Mouse (Mus musculus): Measurements from ENCODE around the gene Ggact. TPM values are rescaled to one million over a fixed set of nuclear protein-coding genes. Genes with fewer than 3 reads are reported as not detected.

The Ggact gene
- polyA plus RNA-seq, 1 experiment from 2014 or later: 50.4 TPM

- H3K9me3 ChIP-seq (ENCODE audit: control insufficient read depth, low read length): no peaks in the 10 kb centered on the region
- no peak overlapping the region for H3K4me2 ChIP-seq (ENCODE audit: low read depth, low read length)
Observed at GRCm38 (mm10) chr14:122823791-122824190, 89.8 kb downstream of the Ggact start.

DNA sequence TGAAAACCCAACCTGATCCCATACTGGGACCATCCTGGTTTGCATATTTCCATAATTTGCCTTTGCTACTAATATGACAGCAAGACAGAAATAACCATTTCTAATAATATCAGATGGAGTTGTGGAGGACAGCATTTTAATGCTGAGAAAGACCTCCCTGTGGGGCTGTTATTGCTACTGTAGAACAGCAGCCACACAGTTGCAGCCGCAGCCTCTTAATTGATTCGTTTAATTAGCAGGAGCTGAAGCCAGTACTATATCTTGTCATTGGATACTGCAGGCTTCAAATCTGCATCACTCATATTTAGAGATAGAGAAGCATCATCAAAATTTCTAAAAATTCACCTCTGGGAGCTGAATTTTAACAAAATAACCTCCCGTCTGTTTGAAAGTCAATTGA, 92.6 kb downstream of the Ggact start:
- no peaks in the 10 kb centered on the region for H3K36me3 ChIP-seq (ENCODE audit: control insufficient read depth, insufficient read depth, low read length)
- H3K9ac ChIP-seq (ENCODE audit: low read depth, low read length): no peak overlapping the region
- no peak overlapping the region for H3K27ac ChIP-seq (ENCODE audit: low read length)
- no peak overlapping the region for H3K4me2 ChIP-seq (ENCODE audit: low read depth, low read length)
- no peaks in the 10 kb centered on the region for H3K9me3 ChIP-seq (ENCODE audit: control insufficient read depth, low read length)
- H3K4me1 ChIP-seq (ENCODE audit: control insufficient read depth, insufficient read depth, low read length): no peaks in the 10 kb centered on the region
- ATAC-seq: no peak
- H3K27me3 ChIP-seq (replicated peaks; ENCODE audit: control insufficient read depth, insufficient read depth, low read length): no peaks in the 10 kb centered on the region
- H3K4me3 ChIP-seq (ENCODE audit: low read length): no peak overlapping the region
- 85% methylated on average over 3 of the region's 3 CpGs for WGBS

More at GRCm38 (mm10) chr14:122823791-122824190, 89.8 kb downstream of the Ggact start:
- no peak overlapping the region for H3K27ac ChIP-seq (ENCODE audit: low read length)
- 58% methylated on average over 2 of the region's 2 CpGs for WGBS
- H3K27me3 ChIP-seq (replicated peaks; ENCODE audit: control insufficient read depth, insufficient read depth, low read length): no peaks in the 10 kb centered on the region
- H3K4me3 ChIP-seq (ENCODE audit: low read length): no peak overlapping the region
- no peaks in the 10 kb centered on the region for H3K4me1 ChIP-seq (ENCODE audit: control insufficient read depth, insufficient read depth, low read length)
- H3K36me3 ChIP-seq (ENCODE audit: control insufficient read depth, insufficient read depth, low read length): no peaks in the 10 kb centered on the region
- no peak for ATAC-seq
- no peak overlapping the region for H3K9ac ChIP-seq (ENCODE audit: low read depth, low read length)

DNA sequence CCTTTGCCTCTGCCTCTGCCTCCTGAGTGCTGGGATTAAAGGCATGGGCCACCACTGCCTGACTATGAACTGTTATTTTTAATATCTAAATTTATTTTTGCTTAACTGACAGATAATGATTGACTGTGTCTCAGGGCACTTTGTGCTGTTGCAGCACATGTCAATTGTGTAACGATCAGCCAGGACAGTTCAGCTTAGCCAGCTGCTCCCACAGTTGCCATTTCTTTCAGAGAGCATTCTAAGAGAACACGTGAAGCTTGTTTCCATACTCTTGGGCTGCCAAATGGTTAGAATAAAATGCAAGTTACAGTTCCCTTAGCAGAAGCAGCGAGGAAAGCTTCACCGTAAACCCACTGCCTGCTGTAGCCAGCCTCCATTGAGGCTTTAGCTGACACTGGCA, 113.3 kb downstream of the Ggact start:
- Histone ChIP-seq H3K4me3 (ENCODE audit: low read length) (no peak overlapping the region), H3K36me3 (ENCODE audit: control insufficient read depth, insufficient read depth, low read length) (no peaks in the 10 kb centered on the region), H3K27me3 (replicated peaks; ENCODE audit: control insufficient read depth, insufficient read depth, low read length) (no peaks in the 10 kb centered on the region), H3K9me3 (ENCODE audit: control insufficient read depth, low read length) (no peaks in the 10 kb centered on the region), H3K4me1 (ENCODE audit: control insufficient read depth, insufficient read depth, low read length) (no peaks in the 10 kb centered on the region), H3K9ac (ENCODE audit: low read depth, low read length) (no peak overlapping the region), H3K4me2 (ENCODE audit: low read depth, low read length) (no peak overlapping the region), H3K27ac (ENCODE audit: low read length) (no peak overlapping the region)
- 83% methylated on average over 4 of the region's 4 CpGs for WGBS
- ATAC-seq: no peak

- H3K4me1 ChIP-seq (ENCODE audit: control insufficient read depth, insufficient read depth, low read length): no peaks in the 10 kb centered on the region
- H3K9me3 ChIP-seq (ENCODE audit: control insufficient read depth, low read length): no peaks in the 10 kb centered on the region
- no peaks in the 10 kb centered on the region for H3K36me3 ChIP-seq (ENCODE audit: control insufficient read depth, insufficient read depth, low read length)
- H3K4me3 ChIP-seq (ENCODE audit: low read length): no peak overlapping the region
- no peak overlapping the region for H3K27ac ChIP-seq (ENCODE audit: low read length)
- no peak for ATAC-seq
- H3K9ac ChIP-seq (ENCODE audit: low read depth, low read length): no peak overlapping the region
- no peak overlapping the region for H3K4me2 ChIP-seq (ENCODE audit: low read depth, low read length)
- 72% methylated on average over 4 of the region's 4 CpGs for WGBS
- H3K27me3 ChIP-seq (replicated peaks; ENCODE audit: control insufficient read depth, insufficient read depth, low read length): no peaks in the 10 kb centered on the region
Observed at GRCm38 (mm10) chr14:122793368-122793767, 120.2 kb downstream of the Ggact start.

DNA sequence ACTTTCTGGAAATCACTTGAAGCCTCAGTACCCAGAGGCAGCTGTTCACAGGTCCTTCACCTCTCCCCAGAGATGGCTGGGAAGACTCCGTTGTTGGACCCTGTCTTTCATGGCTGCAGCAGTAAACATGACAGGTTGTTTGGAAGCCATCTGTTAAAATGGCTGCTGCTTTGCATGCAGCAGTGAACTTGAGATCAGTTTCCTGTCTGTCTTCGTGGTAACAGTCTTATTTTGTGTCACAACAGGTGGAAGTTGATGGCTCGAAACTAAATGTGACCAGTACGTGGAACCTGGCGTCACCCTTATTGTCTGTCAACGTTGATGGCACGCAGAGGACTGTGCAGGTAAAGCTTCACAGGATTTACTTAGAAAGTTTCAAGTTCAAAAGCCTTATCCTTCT, 123.4 kb downstream of the Ggact start:
- no peaks in the 10 kb centered on the region for H3K9me3 ChIP-seq (ENCODE audit: control insufficient read depth, low read length)
- WGBS: 81% methylated on average over 7 of the region's 7 CpGs
- no peaks in the 10 kb centered on the region for H3K36me3 ChIP-seq (ENCODE audit: control insufficient read depth, insufficient read depth, low read length)
- H3K27me3 ChIP-seq (replicated peaks; ENCODE audit: control insufficient read depth, insufficient read depth, low read length): no peaks in the 10 kb centered on the region
- no peak overlapping the region for H3K4me2 ChIP-seq (ENCODE audit: low read depth, low read length)
- H3K4me3 ChIP-seq (ENCODE audit: low read length): no peak overlapping the region
- no peak for ATAC-seq
- no peaks in the 10 kb centered on the region for H3K4me1 ChIP-seq (ENCODE audit: control insufficient read depth, insufficient read depth, low read length)
- no peak overlapping the region for H3K9ac ChIP-seq (ENCODE audit: low read depth, low read length)
- H3K27ac ChIP-seq (ENCODE audit: low read length): no peak overlapping the region

- H3K4me1 ChIP-seq (ENCODE audit: control insufficient read depth, insufficient read depth, low read length): no peaks in the 10 kb centered on the region
- no peak overlapping the region for H3K27ac ChIP-seq (ENCODE audit: low read length)
- H3K9ac ChIP-seq (ENCODE audit: low read depth, low read length): no peak overlapping the region
- WGBS: 73% methylated on average over 2 of the region's 2 CpGs
- H3K4me2 ChIP-seq (ENCODE audit: low read depth, low read length): no peak overlapping the region
- no peaks in the 10 kb centered on the region for H3K27me3 ChIP-seq (replicated peaks; ENCODE audit: control insufficient read depth, insufficient read depth, low read length)
- H3K36me3 ChIP-seq (ENCODE audit: control insufficient read depth, insufficient read depth, low read length): no peaks in the 10 kb centered on the region
- ATAC-seq: no peak
- no peaks in the 10 kb centered on the region for H3K9me3 ChIP-seq (ENCODE audit: control insufficient read depth, low read length)
- no peak overlapping the region for H3K4me3 ChIP-seq (ENCODE audit: low read length)
Observed at GRCm38 (mm10) chr14:122788199-122788598, 125.4 kb downstream of the Ggact start.

DNA sequence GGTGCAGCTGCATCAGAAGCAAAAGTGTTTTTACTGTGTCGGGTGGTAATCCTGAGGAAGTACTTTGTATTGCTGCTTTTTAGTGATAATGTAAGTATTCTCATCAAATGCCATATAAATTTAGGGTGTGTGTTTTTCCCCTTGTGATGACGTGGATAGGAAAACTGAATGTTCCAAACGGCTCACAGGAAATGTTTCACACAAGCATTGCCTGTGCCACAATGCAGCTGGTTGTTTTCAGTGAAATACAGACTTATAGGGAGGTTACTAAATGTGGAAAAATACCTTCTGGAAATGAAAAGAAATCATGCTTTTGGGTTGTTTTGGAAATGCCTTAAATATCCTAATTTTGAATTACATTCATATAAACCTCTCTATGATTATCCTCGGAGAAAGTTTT, 128.9 kb downstream of the Ggact start:
- 69% methylated on average over 4 of the region's 4 CpGs for WGBS
- ATAC-seq: no peak
- H3K27me3 ChIP-seq (replicated peaks; ENCODE audit: control insufficient read depth, insufficient read depth, low read length): no peaks in the 10 kb centered on the region
- no peaks in the 10 kb centered on the region for H3K9me3 ChIP-seq (ENCODE audit: control insufficient read depth, low read length)
- no peaks in the 10 kb centered on the region for H3K36me3 ChIP-seq (ENCODE audit: control insufficient read depth, insufficient read depth, low read length)
- H3K4me2 ChIP-seq (ENCODE audit: low read depth, low read length): no peak overlapping the region
- H3K9ac ChIP-seq (ENCODE audit: low read depth, low read length): no peak overlapping the region
- H3K4me3 ChIP-seq (ENCODE audit: low read length): no peak overlapping the region
- H3K4me1 ChIP-seq (ENCODE audit: control insufficient read depth, insufficient read depth, low read length): no peaks in the 10 kb centered on the region
- no peak overlapping the region for H3K27ac ChIP-seq (ENCODE audit: low read length)

- no peaks in the 10 kb centered on the region for H3K36me3 ChIP-seq (ENCODE audit: control insufficient read depth, insufficient read depth, low read length)
- no peak for ATAC-seq
- WGBS: 90% methylated on average over 5 of the region's 5 CpGs
Observed at GRCm38 (mm10) chr14:122766448-122766847, 147.1 kb downstream of the Ggact start.

More at GRCm38 (mm10) chr14:122766448-122766847, 147.1 kb downstream of the Ggact start:
- Histone ChIP-seq H3K9ac (ENCODE audit: low read depth, low read length) (no peak overlapping the region), H3K4me1 (ENCODE audit: control insufficient read depth, insufficient read depth, low read length) (no peaks in the 10 kb centered on the region), H3K9me3 (ENCODE audit: control insufficient read depth, low read length) (no peaks in the 10 kb centered on the region), H3K4me2 (ENCODE audit: low read depth, low read length) (no peak overlapping the region), H3K27ac (ENCODE audit: low read length) (no peak overlapping the region), H3K4me3 (ENCODE audit: low read length) (no peak overlapping the region), H3K27me3 (replicated peaks; ENCODE audit: control insufficient read depth, insufficient read depth, low read length) (no peaks in the 10 kb centered on the region)

Other genes with a start within 250 kb of the Ggact start
- gene Tmtc4, start 70.3 kb upstream of the Ggact start, polyA plus RNA-seq (2015; fragmentation: Nextera tagmentation; extraction: Ambion mirVana): 15.9 and 17.4 TPM in 2 replicates